Mouse (Mus musculus) lung, adult 2 months (tissue): ENCODE data around the gene Slc2a12.

Source experiments
- CTCF ChIP-seq: fragments of 200-500 bp; IDR thresholded peaks from 2 replicates; pipeline ENCODE4 v1.5.1; 2011; ENCODE audit warnings: mild to moderate bottlenecking, low read length, control low read depth; ENCODE audit not compliant: insufficient read depth
- POLR2A ChIP-seq: fragments of 200-500 bp; IDR thresholded peaks from 2 replicates; pipeline ENCODE4 v1.6.1; 2011; ENCODE audit warnings: low read depth, mild to moderate bottlenecking, control low read depth, low read length, borderline replicate concordance; ENCODE audit errors: extremely low read depth

DNA sequence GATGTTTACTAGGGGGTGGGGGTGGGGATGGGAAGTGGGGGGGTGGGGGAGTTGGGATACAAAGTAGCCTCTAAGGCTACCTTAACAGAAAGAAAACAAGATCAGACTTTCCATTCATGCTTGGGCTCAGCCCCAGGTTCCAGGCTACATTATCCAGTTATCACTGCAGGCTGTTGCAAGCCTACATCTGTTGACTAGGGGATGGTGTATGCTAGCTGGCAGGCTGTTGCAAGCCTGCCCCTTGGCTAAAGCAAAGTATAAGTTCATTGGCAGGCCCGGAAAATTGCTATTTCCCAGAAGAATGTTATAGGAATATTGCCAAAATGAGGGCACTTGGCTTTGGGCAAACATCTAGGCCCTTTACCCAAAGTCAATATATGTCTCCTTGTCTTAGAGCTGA lies 16.0 kb upstream of the Slc2a12 start:
- no peak for TF ChIP-seq CTCF
- no peak for TF ChIP-seq POLR2A
